Comparison of ENCODE assay signal across 23 mouse cellular contexts in genomic region chr1:60940023-60940422, GRCm38 (mm10). TPM values are rescaled to one million over a fixed set of nuclear protein-coding genes. Genes with fewer than 3 reads are reported as not detected.
DNase-seq lines count a peak whose midpoint lies in the region; ATAC-seq and TF ChIP-seq lines count a peak whose summit lies in the region.
"Had no signal": no experiment of that assay in that cellular context is flagged by ENCODE, and none has a peak within 500 bp of the region (broad histone marks: within the 10 kb centered on the region; RNA-seq: fewer than 3 reads in every experiment).

No protein-coding gene starts in this region.

- peak; percentile 12 for ATAC-seq in Patski
- ATAC-seq: forebrain, embryonic 16.5 days; hindbrain, embryonic 16.5 days had no signal

- no peak for TF ChIP-seq CTCF in spleen, adult 2 months (IDR thresholded peaks at IDR 0.05; ENCODE audit: extremely low read depth, insufficient read depth, insufficient read length, insufficient replicate concordance)
- no peak for TF ChIP-seq CTCF in Patski (IDR thresholded peaks at IDR 0.05)

- TF ChIP-seq POLR2A in spleen, adult 2 months (IDR thresholded peaks at IDR 0.05; ENCODE audit: low read depth, low read length): no peak

- WGBS in spleen, adult 2 months: 73% methylated on average over 3 of the region's 3 CpGs
- WGBS in macrophage (ENCODE audit: missing documents): 84% methylated on average over 3 of the region's 3 CpGs

- no peaks in the 10 kb centered on the region for H3K27me3 ChIP-seq in spleen, adult 2 months (ENCODE audit: control insufficient read depth, insufficient read depth, low read length)
- peaks cover 3% of the 10 kb centered on the region for H3K27me3 ChIP-seq in Patski
- H3K27me3 ChIP-seq: embryonic facial prominence, embryonic 13.5 days; forebrain, embryonic 12.5 days; heart, embryonic 12.5 days; hindbrain, embryonic 12.5 days had no signal

- peaks cover 22% of the 10 kb centered on the region; the same call in 1 of the 2 replicates for H3K4me1 ChIP-seq in spleen, adult 2 months (ENCODE audit: control insufficient read depth, insufficient read depth, insufficient read length)
- H3K4me1 ChIP-seq: hindbrain, embryonic 12.5 days had no signal

- H3K4me3 ChIP-seq in spleen, adult 2 months (ENCODE audit: extremely low read depth, insufficient read depth, insufficient read length): no peak overlapping the region
- H3K4me3 ChIP-seq in macrophage (ENCODE audit: inconsistent target): no peak overlapping the region
- H3K4me3 ChIP-seq: embryonic facial prominence, embryonic 13.5 days; forebrain, embryonic 12.5 days; heart, embryonic 12.5 days; hindbrain, embryonic 12.5 days had no signal

- POLR2A ChIA-PET in Patski (lab: Charles Lee): no interaction called here

- no peaks in the 10 kb centered on the region for H3K36me3 ChIP-seq in spleen, adult 2 months (ENCODE audit: control insufficient read depth, insufficient read depth, low read length)
- no peaks in the 10 kb centered on the region for H3K36me3 ChIP-seq in macrophage (ENCODE audit: inconsistent target)
- H3K36me3 ChIP-seq: embryonic facial prominence, embryonic 13.5 days; forebrain, embryonic 12.5 days; G1E; heart, embryonic 12.5 days; hindbrain, embryonic 12.5 days had no signal

- H3K27ac ChIP-seq in spleen, adult 2 months (ENCODE audit: insufficient read depth, low read length): peak overlapping the region; percentile 87; the same call in 1 of the 2 replicates
- H3K27ac ChIP-seq in macrophage: peak overlapping the region; percentile 99
- H3K27ac ChIP-seq: embryonic facial prominence, embryonic 13.5 days; forebrain, embryonic 12.5 days; hindbrain, embryonic 12.5 days had no signal

- no peaks in the 10 kb centered on the region for H3K79me2 ChIP-seq in macrophage (ENCODE audit: inconsistent target)

- no peak for DNase-seq in spleen, adult 2 months (ENCODE audit: low read depth in 1 of 2, low spot score in 2 of 2)
- no peak for DNase-seq in spleen, postnatal 10 days (ENCODE audit: low spot score in 2 of 2)
- no peak for DNase-seq in Patski (ENCODE audit: low read depth, low spot score)
- no peak for DNase-seq in embryo, embryonic 10.5 days (ENCODE audit: low spot score)
- no peak for DNase-seq in kidney, postnatal 14 days
- DNase-seq: adrenal gland, postnatal 10 days; B cell, adult 2 months; cerebellum, adult 8-10 months; cerebellum, postnatal 25 days; gastrocnemius, postnatal 10 days; heart, postnatal 36 days; kidney, adult 11 months had no signal

- CTCF ChIA-PET in Patski (lab: Charles Lee): no interaction called here

- in situ Hi-C loops in Patski (cut with MboI; ENCODE audit: low pct_unique_long_range_greater_than_20kb): no loop called here

RNA-seq across cellular contexts. Expression of gene Icos, which starts 37.7 kb away (rescaled TPM):
- polyA plus RNA-seq in spleen, adult 2 months (2012; rRNA removed): 1.9 and 2.2 TPM in 2 replicates
- 0.01 TPM for polyA plus RNA-seq in Patski (2021)
- 1 to 10 TPM in 9 of 26 experiments, under 1 TPM in 17; 0.25 to 1.9 (median 0.77) TPM for total RNA-seq in macrophage (2018; cell fraction: chromatin; rRNA removed)
- under 1 TPM in 24 of 26 experiments, not detected in 2; 0.03 to 0.37 (median 0.10) TPM for total RNA-seq in macrophage (2018; cell fraction: cytosol; rRNA removed)
- total RNA-seq in macrophage (2018; cell fraction: nucleus; rRNA removed): 1 to 10 TPM in 3 of 26 experiments, under 1 TPM in 22, not detected in 1; 0.18 to 1.1 (median 0.47) TPM
- 0.06 to 0.11 TPM (median 0.10 TPM) in 3 replicates for polyA plus RNA-seq in macrophage (2018)
- polyA plus RNA-seq: G1E had no signal

RNA-seq across cellular contexts. Expression of gene Ctla4, which starts 53.2 kb away (rescaled TPM):
- polyA plus RNA-seq in spleen, adult 2 months (2012; rRNA removed): 2.4 and 2.7 TPM in 2 replicates
- polyA plus RNA-seq in Patski (2021) (not detected), macrophage (2018) (not detected in 3 replicates)
- total RNA-seq in macrophage (2018; cell fraction: chromatin; rRNA removed): not detected
- total RNA-seq in macrophage (2018; cell fraction: cytosol; rRNA removed): not detected
- under 1 TPM in 2 of 26 experiments, not detected in 24; 0.52 to 0.75 TPM for total RNA-seq in macrophage (2018; cell fraction: nucleus; rRNA removed)
- total RNA-seq: gastrocnemius, postnatal 10 days had no signal
- polyA plus RNA-seq: embryonic facial prominence, embryonic 13.5 days; forebrain, embryonic 12.5 days; forebrain, embryonic 16.5 days; frontal cortex, adult 2 months; G1E; gonadal fat pad, adult 2 months; heart, embryonic 12.5 days; hindbrain, embryonic 12.5 days; hindbrain, embryonic 16.5 days; intestine, embryonic 14.5 days had no signal
